Mouse (Mus musculus) cerebellum, adult 11 months (tissue): ENCODE measurements around the gene Kcnk13.

Experiments used
- DNase-seq: peaks from one replicate; pipeline ENCODE4 v3.0.0; 2022

The Kcnk13 gene

DNA sequence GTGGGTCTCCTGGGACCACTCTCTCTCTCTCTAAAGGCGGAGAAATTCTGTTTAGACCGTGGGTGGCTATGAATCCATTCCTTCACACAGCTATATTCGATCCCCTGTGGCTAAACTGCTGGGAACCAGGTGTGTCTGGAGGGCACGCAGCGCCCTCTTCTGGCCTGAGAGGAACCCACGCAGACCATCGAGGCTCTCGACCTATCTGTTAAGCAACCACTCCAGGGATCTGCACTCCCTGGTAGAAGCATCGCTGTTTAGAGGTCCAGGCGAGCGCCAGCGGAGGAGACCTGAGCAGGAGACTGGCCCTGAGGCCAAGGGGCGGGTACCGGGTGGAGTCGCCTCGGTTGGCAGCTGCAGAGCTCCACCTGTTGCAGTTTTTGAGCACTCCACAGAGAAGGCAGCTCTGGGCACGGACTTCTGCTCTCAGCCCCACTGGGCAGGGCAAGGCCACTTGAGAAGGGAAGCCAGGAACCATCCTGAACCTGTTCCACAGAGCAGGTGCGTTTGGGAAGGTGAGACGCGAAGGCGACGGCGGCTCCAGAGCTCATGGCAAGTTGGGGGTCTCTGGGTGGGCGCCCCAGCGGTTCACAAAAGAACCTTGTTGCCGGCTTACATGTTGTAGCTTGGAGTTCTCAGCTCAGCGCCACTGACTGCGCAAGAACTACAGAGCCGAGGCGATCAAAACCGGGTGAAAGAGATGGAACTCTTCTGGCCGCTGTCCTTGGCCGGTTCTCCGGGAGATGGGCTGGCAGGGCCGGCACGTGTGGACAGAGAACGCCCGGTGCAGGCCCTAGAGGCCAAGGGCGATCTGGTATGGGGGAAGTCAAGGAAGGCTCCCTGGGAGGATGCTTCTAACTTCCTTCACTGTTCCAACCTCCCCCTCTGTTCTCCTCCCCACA is at the start of gene Kcnk13:
TSS of gene Kcnk13 (plus strand) at position 199 of the 902 bp plus-strand sequence.
- peak; percentile 39 for DNase-seq

- no peak for DNase-seq
These were observed 46.4 kb upstream of the Kcnk13 start for GRCm38 (mm10) chr12:99917800-99918427.

GRCm38 (mm10) chr12:99919636-99920035 is 44.7 kb upstream of the Kcnk13 start:
- no peak for DNase-seq

GRCm38 (mm10) chr12:99921045-99921444 is 43.3 kb upstream of the Kcnk13 start:
- DNase-seq: no peak

- DNase-seq: no peak
These were observed 41.1 kb upstream of the Kcnk13 start for GRCm38 (mm10) chr12:99923131-99923606.

- DNase-seq: no peak
These were observed 40.6 kb upstream of the Kcnk13 start for GRCm38 (mm10) chr12:99923703-99924102.

DNA sequence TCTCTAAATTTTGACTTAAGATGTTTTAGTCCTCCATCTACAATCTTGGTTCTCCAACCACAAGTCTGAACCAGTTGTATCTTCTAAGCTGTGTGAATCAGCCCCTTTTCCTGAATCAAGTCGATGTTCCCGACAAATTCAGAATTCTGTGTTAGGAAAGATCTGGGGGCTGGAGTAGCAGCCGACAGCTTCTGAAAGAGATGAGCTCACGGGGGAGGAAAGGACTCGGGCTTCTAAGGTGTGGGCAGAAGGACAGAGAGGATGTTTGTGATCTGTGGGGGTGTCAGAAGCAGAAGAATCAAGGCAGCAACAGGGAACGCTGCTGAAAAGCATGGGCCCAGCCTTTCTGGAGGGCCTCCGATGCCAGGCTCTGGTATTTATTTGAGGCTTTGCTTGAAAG is 36.0 kb upstream of the Kcnk13 start:
- no peak for DNase-seq

- no peak for DNase-seq
These were observed 35.1 kb upstream of the Kcnk13 start for GRCm38 (mm10) chr12:99929160-99929559.

DNA sequence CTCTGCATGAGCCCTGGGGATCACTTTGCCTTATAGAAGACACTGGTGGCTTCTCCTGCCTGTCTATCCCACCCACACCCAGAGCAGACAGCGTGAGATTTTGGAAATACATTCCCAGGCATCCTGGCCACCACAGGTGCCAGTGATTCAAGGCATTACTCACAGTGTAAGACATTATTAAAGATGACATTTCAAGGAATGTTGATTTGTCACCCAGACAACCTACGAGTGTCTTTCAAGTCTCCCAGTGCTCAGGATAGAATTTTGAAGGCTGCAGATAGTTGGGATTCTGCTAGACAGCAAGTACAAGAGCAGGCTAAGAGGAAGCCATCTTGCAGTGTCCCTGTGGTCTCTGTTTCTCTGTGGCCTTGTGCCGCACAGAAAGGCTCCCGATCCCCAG is 32.1 kb upstream of the Kcnk13 start:
- DNase-seq: no peak

DNA sequence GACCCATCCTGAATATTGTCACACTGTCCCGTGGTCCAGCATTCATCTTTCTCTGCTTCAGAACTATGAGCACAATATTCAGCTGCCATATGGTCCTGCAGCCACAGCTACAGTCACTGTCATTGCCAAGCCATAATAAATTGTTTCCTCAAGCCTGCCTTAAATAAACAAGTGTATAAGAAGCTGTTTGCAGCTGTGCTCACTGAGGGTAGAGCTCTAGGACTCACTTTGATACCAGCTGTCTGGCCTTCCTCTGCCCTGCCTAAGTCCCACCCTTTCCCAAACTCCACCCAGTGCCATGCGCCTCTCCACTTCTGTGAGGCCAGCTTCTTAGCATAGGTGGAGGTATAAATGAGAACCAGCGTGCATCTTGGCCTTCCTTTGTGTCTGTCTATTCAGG is 30.7 kb upstream of the Kcnk13 start:
- no peak for DNase-seq

DNA sequence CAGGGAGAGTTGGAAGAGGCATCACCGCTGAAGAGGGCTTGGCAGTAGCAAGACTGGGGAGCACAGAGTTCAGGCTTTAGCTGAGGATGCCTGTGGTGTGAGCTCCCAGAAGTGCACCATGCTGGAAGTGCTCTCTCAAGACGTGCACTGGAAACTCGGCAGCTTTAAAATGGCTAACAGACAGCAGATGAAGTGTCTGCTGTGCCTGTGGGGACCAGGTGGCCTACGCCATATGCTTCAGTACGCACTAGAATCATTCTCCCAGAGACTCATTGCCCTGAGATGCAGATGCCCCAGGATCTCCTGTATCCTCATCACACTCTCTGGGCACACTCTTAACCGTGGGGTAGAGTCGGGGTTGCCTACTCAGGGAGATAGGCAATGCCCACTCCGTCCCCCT is 28.9 kb upstream of the Kcnk13 start:
- no peak for DNase-seq

- no peak for DNase-seq
These were observed 25.8 kb upstream of the Kcnk13 start for GRCm38 (mm10) chr12:99938476-99938875.

DNA sequence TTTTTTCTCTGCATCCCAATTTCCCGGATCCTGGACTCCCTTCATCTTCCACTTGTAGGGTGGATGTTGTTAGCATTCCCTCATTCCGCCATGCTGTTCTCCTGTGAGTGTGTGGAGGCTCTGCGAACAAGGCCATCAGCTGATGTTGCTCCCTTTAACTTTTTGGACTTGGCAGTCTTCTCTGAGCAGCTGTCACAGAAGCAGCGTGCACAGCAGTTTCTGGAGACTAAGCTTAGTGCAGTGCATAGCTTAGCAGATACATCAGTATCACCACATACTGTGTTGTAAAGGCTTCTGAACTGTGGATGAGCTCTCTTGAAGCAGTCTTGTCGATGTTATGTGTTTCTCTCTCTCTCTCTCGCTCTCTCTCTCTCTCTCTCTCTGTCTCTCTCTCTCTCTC is 25.1 kb upstream of the Kcnk13 start:
- DNase-seq: no peak

GRCm38 (mm10) chr12:99940704-99941103 is 23.6 kb upstream of the Kcnk13 start:
- no peak for DNase-seq

DNA sequence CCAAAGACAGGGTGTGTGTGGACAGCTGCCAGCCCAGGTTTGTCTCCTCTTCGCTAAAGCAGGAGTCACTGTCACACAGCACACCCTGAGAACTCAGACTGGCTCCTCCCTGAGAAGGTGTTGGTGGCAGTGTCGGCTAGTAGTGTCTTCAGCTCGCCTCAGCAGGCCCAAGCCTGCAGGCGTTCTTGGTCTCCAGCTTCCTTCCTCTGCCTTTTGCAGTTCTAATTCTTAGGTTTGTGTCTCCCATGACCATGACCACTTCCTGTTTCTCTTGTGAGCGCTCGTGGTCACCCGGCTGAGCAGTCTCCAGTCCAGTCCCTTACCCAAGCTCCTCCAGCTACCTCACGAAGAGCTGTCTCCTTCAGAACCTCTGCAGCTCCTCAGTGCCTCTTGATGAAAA is 21.9 kb upstream of the Kcnk13 start:
- no peak for DNase-seq

DNA sequence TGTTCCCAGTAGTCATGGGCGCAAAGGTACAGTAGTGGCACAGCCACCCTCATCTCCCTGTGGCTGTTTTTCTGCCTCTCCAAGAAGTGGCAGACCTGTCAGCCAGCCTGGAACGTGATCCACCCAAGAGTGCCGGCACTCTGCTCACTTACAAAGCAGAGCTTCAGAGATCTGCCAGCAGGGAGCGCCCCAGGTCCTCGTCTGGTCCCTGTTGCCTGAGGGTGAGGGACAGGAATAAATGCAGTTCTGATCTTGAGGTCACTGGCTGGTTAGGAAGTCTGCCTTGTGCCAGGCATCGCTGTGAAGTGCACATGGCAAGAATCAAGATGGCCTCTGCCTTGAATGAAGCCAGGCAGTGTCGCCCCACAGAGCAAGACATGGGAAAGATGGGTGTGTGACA is 11.4 kb upstream of the Kcnk13 start:
- DNase-seq: peak; percentile 40

- DNase-seq: no peak
These were observed 7.9 kb upstream of the Kcnk13 start for GRCm38 (mm10) chr12:99956411-99956810.

GRCm38 (mm10) chr12:99958068-99959060 is 5.9 kb upstream of the Kcnk13 start:
- no peak for DNase-seq

DNA sequence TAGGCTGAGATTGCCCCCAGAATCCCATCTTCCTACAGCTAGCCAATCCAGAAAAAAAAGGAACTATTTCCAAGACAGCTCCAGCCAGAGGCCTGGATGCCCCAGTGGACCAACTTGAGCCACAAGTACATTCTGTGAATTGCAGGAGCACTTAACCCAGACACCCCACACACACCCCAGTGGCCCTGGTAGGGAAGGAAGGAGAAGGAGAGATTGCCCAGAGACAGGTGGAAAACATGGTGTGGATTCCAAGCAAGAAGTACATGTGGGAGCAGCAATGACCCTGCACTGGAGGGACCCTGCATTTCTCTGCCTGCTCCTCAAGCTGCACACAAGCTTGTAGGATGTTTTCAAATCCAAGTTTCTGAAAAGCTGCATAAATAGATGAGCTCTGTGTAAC is 5.0 kb upstream of the Kcnk13 start:
- DNase-seq: no peak

- DNase-seq: no peak
These were observed 4.4 kb upstream of the Kcnk13 start for GRCm38 (mm10) chr12:99959930-99960329.

GRCm38 (mm10) chr12:99960675-99961074 is 3.6 kb upstream of the Kcnk13 start:
- no peak for DNase-seq

- no peak for DNase-seq
These were observed 1.2 kb downstream of the Kcnk13 start for GRCm38 (mm10) chr12:99965203-99966115.
